Mouse (Mus musculus): ENCODE results near the gene Mbnl2. TPM values are rescaled to one million over a fixed set of nuclear protein-coding genes. Genes with fewer than 3 reads are reported as not detected.

The Mbnl2 gene
- total and polyA plus RNA-seq, 3 experiments: 23.8 to 28.9 (median 23.9) TPM

- Histone ChIP-seq H3K4me3 (replicated peaks in 1 of 3; ENCODE audit: low read depth in 2 of 3, low read length in 2 of 3, poor library complexity in 1 of 3) (no peak overlapping the region), H3K4me1 (ENCODE audit: control insufficient read depth in 1 of 2, insufficient read depth in 2 of 2) (peaks cover 9 to 12% of the 10 kb centered on the region in 2 experiments), H3K9ac (ENCODE audit: insufficient read depth, low read depth) (no peak overlapping the region), H3K27me3 (replicated peaks) (no peaks in the 10 kb centered on the region), H3K4me2 (ENCODE audit: insufficient read depth, low read depth, poor library complexity, severe bottlenecking) (no peak overlapping the region), H3K9me3 (replicated peaks; ENCODE audit: low read length) (no peaks in the 10 kb centered on the region), H3K79me2 (replicated peaks; ENCODE audit: control insufficient read depth, extremely low read depth, insufficient read depth, poor library complexity, severe bottlenecking) (no peaks in the 10 kb centered on the region), H3K27ac (ENCODE audit: insufficient read depth, low read depth) (no peak overlapping the region), H3K36me3 (replicated peaks in 1 of 2; ENCODE audit: control insufficient read depth in 1 of 2, insufficient read depth in 1 of 2, low read length in 1 of 2) (peaks cover 5 to 57% of the 10 kb centered on the region in 2 experiments)
- TF ChIP-seq SMC3 (IDR thresholded peaks at IDR 0.05; ENCODE audit: low read depth, low read length): peak; percentile 75
- TF ChIP-seq CTCF (conservative IDR thresholded peaks at IDR 0.05 in 1 of 2, IDR thresholded peaks at IDR 0.05 in 1 of 2; ENCODE audit: low read depth in 2 of 2, low read length in 2 of 2): peak; percentile 18 to 64; a peak in 2 of 4 replicates
- no peak for TF ChIP-seq MAZ (IDR thresholded peaks at IDR 0.05; ENCODE audit: low read depth, low read length)
- TF ChIP-seq ZMIZ1 (IDR thresholded peaks at IDR 0.05; ENCODE audit: low read depth, low read length): no peak
- TF ChIP-seq RAD21 (IDR thresholded peaks at IDR 0.05; ENCODE audit: low read depth, low read length): peak; percentile 61
- peak; percentile 58 for TF ChIP-seq BHLHE40 (IDR thresholded peaks at IDR 0.05; ENCODE audit: low read depth, low read length)
- in situ Hi-C loops (cut with MboI; ENCODE audit: low pct_ligation_motif_present, low pct_unique_long_range_greater_than_20kb, low sequenced_read_pairs): no loop called here
- dilution Hi-C loops (cut with MboI; ENCODE audit: extremely low pct_ligation_motif_present, extremely low pct_unique_long_range_greater_than_20kb, low sequenced_read_pairs): no loop called here
- peak; percentile 13 for DNase-seq (ENCODE audit: extremely low read depth)
Observed at GRCm38 (mm10) chr14:120363090-120363818, 87.8 kb downstream of the Mbnl2 start.

GRCm38 (mm10) chr14:120365088-120365487 lies 89.6 kb downstream of the Mbnl2 start:
- Histone ChIP-seq H3K36me3 (replicated peaks in 1 of 2; ENCODE audit: control insufficient read depth in 1 of 2, insufficient read depth in 1 of 2, low read length in 1 of 2) (peaks cover 0 to 47% of the 10 kb centered on the region in 2 experiments), H3K9ac (ENCODE audit: insufficient read depth, low read depth) (no peak overlapping the region), H3K4me2 (ENCODE audit: insufficient read depth, low read depth, poor library complexity, severe bottlenecking) (no peak overlapping the region), H3K27ac (ENCODE audit: insufficient read depth, low read depth) (no peak overlapping the region), H3K79me2 (replicated peaks; ENCODE audit: control insufficient read depth, extremely low read depth, insufficient read depth, poor library complexity, severe bottlenecking) (no peaks in the 10 kb centered on the region), H3K9me3 (replicated peaks; ENCODE audit: low read length) (no peaks in the 10 kb centered on the region), H3K4me3 (replicated peaks in 1 of 3; ENCODE audit: low read depth in 2 of 3, low read length in 2 of 3, poor library complexity in 1 of 3) (no peak overlapping the region), H3K27me3 (replicated peaks) (no peaks in the 10 kb centered on the region), H3K4me1 (ENCODE audit: control insufficient read depth in 1 of 2, insufficient read depth in 2 of 2) (peaks cover 6 to 22% of the 10 kb centered on the region in 2 experiments; a peak in 3 of 4 replicates)
- in situ Hi-C loops (cut with MboI; ENCODE audit: low pct_ligation_motif_present, low pct_unique_long_range_greater_than_20kb, low sequenced_read_pairs): no loop called here
- dilution Hi-C loops (cut with MboI; ENCODE audit: extremely low pct_ligation_motif_present, extremely low pct_unique_long_range_greater_than_20kb, low sequenced_read_pairs): no loop called here
- no peak for DNase-seq (ENCODE audit: extremely low read depth)
- TF ChIP-seq MXI1 (IDR thresholded peaks at IDR 0.05; ENCODE audit: low read depth, low read length) (no peak), JUN (IDR thresholded peaks at IDR 0.05; ENCODE audit: insufficient read depth, low read depth, low read length) (no peak), POLR2AphosphoS2 (IDR thresholded peaks at IDR 0.05; ENCODE audit: low read depth, low read length) (no peak), POLR2A (IDR thresholded peaks at IDR 0.05; ENCODE audit: low read depth, low read length) (no peak), SMC3 (IDR thresholded peaks at IDR 0.05; ENCODE audit: low read depth, low read length) (no peak), BHLHE40 (IDR thresholded peaks at IDR 0.05; ENCODE audit: low read depth, low read length) (no peak), ZMIZ1 (IDR thresholded peaks at IDR 0.05; ENCODE audit: low read depth, low read length) (no peak), ZC3H11A (IDR thresholded peaks at IDR 0.05; ENCODE audit: low read depth, low read length) (no peak)

GRCm38 (mm10) chr14:120366962-120367361 lies 91.5 kb downstream of the Mbnl2 start:
- Histone ChIP-seq H3K4me2 (ENCODE audit: insufficient read depth, low read depth, poor library complexity, severe bottlenecking) (no peak overlapping the region), H3K9me3 (replicated peaks; ENCODE audit: low read length) (no peaks in the 10 kb centered on the region), H3K27me3 (replicated peaks) (no peaks in the 10 kb centered on the region), H3K27ac (ENCODE audit: insufficient read depth, low read depth) (no peak overlapping the region), H3K36me3 (replicated peaks in 1 of 2; ENCODE audit: control insufficient read depth in 1 of 2, insufficient read depth in 1 of 2, low read length in 1 of 2) (peaks cover 0 to 45% of the 10 kb centered on the region in 2 experiments), H3K4me3 (replicated peaks in 1 of 3; ENCODE audit: low read depth in 2 of 3, low read length in 2 of 3, poor library complexity in 1 of 3) (no peak overlapping the region), H3K4me1 (ENCODE audit: control insufficient read depth in 1 of 2, insufficient read depth in 2 of 2) (peaks cover 6 to 22% of the 10 kb centered on the region in 2 experiments; a peak in 3 of 4 replicates), H3K9ac (ENCODE audit: insufficient read depth, low read depth) (no peak overlapping the region), H3K79me2 (replicated peaks; ENCODE audit: control insufficient read depth, extremely low read depth, insufficient read depth, poor library complexity, severe bottlenecking) (0 out of 2 replicates have a peak, but pooled peaks cover 4% of the 10 kb centered on the region)
- in situ Hi-C loops (cut with MboI; ENCODE audit: low pct_ligation_motif_present, low pct_unique_long_range_greater_than_20kb, low sequenced_read_pairs): no loop called here
- dilution Hi-C loops (cut with MboI; ENCODE audit: extremely low pct_ligation_motif_present, extremely low pct_unique_long_range_greater_than_20kb, low sequenced_read_pairs): no loop called here
- TF ChIP-seq IRF4 (IDR thresholded peaks at IDR 0.05; ENCODE audit: low read depth, low read length) (no peak), ETS1 (conservative IDR thresholded peaks at IDR 0.05; ENCODE audit: low read depth, low read length) (no peak), USF2 (conservative IDR thresholded peaks at IDR 0.05; ENCODE audit: low read depth, low read length) (no peak), NRF1 (IDR thresholded peaks at IDR 0.05; ENCODE audit: low read depth, low read length) (no peak), JUN (IDR thresholded peaks at IDR 0.05; ENCODE audit: insufficient read depth, low read depth, low read length) (no peak)
- no peak for DNase-seq (ENCODE audit: extremely low read depth)

Data from CH12.LX (cell line).